Mouse (Mus musculus) myocyte (in vitro differentiated cells): Measurements from ENCODE around the gene Tada2a.

ENCODE experiments used
- CEBPB ChIP-seq: IDR thresholded peaks from 2 replicates; pipeline ENCODE4 v1.6.1; 2011; ENCODE audit warnings: mild to moderate bottlenecking, moderate library complexity; ENCODE audit not compliant: poor library complexity, insufficient read depth, severe bottlenecking
- E2F4 ChIP-seq: IDR thresholded peaks from one replicate; pipeline ENCODE4 v1.6.1; 2011; ENCODE audit warnings: mild to moderate bottlenecking, control low read depth, moderate library complexity; ENCODE audit not compliant: insufficient read depth
- MAX ChIP-seq: IDR thresholded peaks from one replicate; pipeline ENCODE4 v1.6.1; 2011; ENCODE audit warnings: low read depth, mild to moderate bottlenecking, control low read depth
- MYOD1 ChIP-seq, 3 experiments: IDR thresholded peaks; one replicate each; pipeline ENCODE4 v1.6.1; 2011; ENCODE audit warnings: control low read depth in 2 of 3, low read depth in 2 of 3, mild to moderate bottlenecking in 2 of 3, moderate library complexity in 1 of 3; ENCODE audit not compliant: insufficient read length in 2 of 3, control insufficient read depth in 1 of 3
- POLR2A ChIP-seq: IDR thresholded peaks from one replicate; pipeline ENCODE4 v1.6.1; 2011; ENCODE audit warnings: low read depth, mild to moderate bottlenecking, control low read depth, moderate library complexity; ENCODE audit not compliant: insufficient read length
- POLR2AphosphoS2 ChIP-seq: IDR thresholded peaks from one replicate; pipeline ENCODE4 v1.6.1; 2011; ENCODE audit warnings: low read depth, control low read depth; ENCODE audit not compliant: insufficient read length
- TCF12 ChIP-seq: IDR thresholded peaks from one replicate; pipeline ENCODE4 v1.6.1; 2011; ENCODE audit warnings: mild to moderate bottlenecking, control low read depth; ENCODE audit not compliant: poor library complexity, insufficient read depth, severe bottlenecking
- TCF3 ChIP-seq: IDR thresholded peaks from one replicate; pipeline ENCODE4 v1.6.1; 2011; ENCODE audit warnings: low read depth, control low read depth; ENCODE audit not compliant: insufficient read length
- USF1 ChIP-seq: IDR thresholded peaks from one replicate; pipeline ENCODE4 v1.6.1; 2011; ENCODE audit warnings: low read depth, mild to moderate bottlenecking, control low read depth, moderate library complexity

DNA sequence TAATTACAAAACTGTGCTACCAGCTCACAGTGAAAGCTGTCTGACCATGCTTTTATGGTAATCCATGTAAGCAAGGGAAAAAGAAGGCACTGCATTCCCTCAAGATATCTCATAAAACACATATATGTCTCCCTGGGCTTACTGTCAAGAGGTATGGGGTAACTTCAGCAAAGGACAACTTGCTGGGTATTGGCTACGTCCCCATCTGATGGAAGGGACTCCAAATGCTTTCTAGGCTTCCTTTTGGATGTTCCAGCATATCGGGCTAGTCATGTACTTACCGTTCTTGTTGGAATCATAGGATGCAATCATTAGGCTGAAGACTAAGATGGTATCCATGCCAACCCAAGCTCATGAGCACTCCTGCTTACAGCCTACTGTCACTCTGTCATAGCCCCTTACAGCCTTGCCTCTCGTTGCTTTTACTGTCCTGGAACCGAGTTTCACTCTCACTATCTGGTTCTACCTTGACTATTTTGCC lies 37.7 kb upstream of the Tada2a start, which contains the start of gene Gm11437:
- TF ChIP-seq POLR2A (no peak), TCF12 (no peak), POLR2AphosphoS2 (no peak), USF1 (no peak), CEBPB (no peak), MAX (no peak), MYOD1 (IDR thresholded peaks at IDR 0.05; ENCODE audit: control insufficient read depth in 1 of 3, insufficient read length in 2 of 3, low read depth in 2 of 3) (no peak), TCF3 (no peak), E2F4 (no peak)
